Mouse (Mus musculus) lung, postnatal 36 days (tissue): Measurements from ENCODE around the gene Gm29427.

Experiments used
- DNase-seq: peaks from one replicate; pipeline ENCODE4 v3.0.0; 2022; ENCODE audit warnings: mixed read lengths

Gene Gm29427

GRCm38 (mm10) chr1:130644103-130644502 is 71.5 kb downstream of the Gm29427 start:
- DNase-seq = no peak

GRCm38 (mm10) chr1:130640967-130641366 is 74.6 kb downstream of the Gm29427 start:
- DNase-seq = no peak

- peak; percentile 85 for DNase-seq
Observed at GRCm38 (mm10) chr1:130633761-130634410, 81.7 kb downstream of the Gm29427 start.

- no peak for DNase-seq
Observed at GRCm38 (mm10) chr1:130633316-130633715, 82.3 kb downstream of the Gm29427 start.

GRCm38 (mm10) chr1:130629521-130629920 is 86.1 kb downstream of the Gm29427 start, which contains the start of gene Zp3r:
Gene Zp3r (minus strand): TSS chr1:130629621.
- DNase-seq = no peak
